Mouse (Mus musculus): ENCODE data around the gene Slc13a2. TPM values are rescaled to one million over a fixed set of nuclear protein-coding genes. Genes with fewer than 3 reads are reported as not detected.

Slc13a2 gene
- polyA plus RNA-seq, 1 experiment from 2014 or later: 0.12 TPM

DNA sequence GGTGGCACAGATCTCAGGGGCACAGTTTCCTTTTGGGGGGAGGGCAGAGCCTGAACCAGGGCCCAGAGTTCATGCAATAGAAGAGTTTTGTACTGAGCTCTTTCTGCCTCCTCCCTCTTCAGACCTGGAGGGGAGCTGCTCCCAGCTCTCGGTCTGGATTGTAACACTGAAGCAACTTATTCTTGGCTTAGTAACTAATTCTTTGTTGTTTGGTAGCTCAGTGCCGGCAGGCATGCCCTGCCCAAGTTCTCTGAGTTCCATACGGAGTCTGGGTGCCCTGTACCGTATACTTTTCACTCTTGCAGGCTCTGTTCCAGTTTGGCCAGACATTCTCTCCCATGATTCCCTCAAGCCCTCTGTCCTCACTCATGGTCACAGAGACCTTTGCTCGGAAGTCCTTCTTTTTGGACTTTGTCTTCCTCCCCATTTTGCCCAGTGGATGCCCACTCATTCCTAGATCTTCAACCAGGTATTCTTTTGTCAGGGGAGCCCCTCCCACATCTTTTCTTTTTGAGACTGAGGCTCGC lies 9.6 kb downstream of the Slc13a2 start:
- Histone ChIP-seq H3K27ac (ENCODE audit: low read depth) (no peak overlapping the region), H3K4me3 (ENCODE audit: low read depth, low read length) (no peak overlapping the region), H3K9ac (ENCODE audit: low read length) (no peak overlapping the region), H3K36me3 (ENCODE audit: control insufficient read depth, insufficient read depth, low read length) (no peaks in the 10 kb centered on the region), H3K4me1 (replicated peaks; ENCODE audit: control insufficient read depth, insufficient read depth, low read length) (0 out of 2 replicates have a peak, but pooled peaks cover 4% of the 10 kb centered on the region), H3K27me3 (replicated peaks; ENCODE audit: control insufficient read depth, insufficient read depth, low read length) (no peaks in the 10 kb centered on the region), H3K9me3 (ENCODE audit: control insufficient read depth, low read length) (no peaks in the 10 kb centered on the region), H3K4me2 (ENCODE audit: low read length) (no peak overlapping the region)
- no peak for DNase-seq (ENCODE audit: low spot score)
- 71% methylated on average over 6 of the region's 6 CpGs for WGBS
- ATAC-seq (replicated peaks; ENCODE audit: low FRiP score, low TSS enrichment, low read depth): no peak

GRCm38 (mm10) chr11:78411606-78412323 lies 10.3 kb downstream of the Slc13a2 start:
- DNase-seq (ENCODE audit: low spot score): no peak

DNA sequence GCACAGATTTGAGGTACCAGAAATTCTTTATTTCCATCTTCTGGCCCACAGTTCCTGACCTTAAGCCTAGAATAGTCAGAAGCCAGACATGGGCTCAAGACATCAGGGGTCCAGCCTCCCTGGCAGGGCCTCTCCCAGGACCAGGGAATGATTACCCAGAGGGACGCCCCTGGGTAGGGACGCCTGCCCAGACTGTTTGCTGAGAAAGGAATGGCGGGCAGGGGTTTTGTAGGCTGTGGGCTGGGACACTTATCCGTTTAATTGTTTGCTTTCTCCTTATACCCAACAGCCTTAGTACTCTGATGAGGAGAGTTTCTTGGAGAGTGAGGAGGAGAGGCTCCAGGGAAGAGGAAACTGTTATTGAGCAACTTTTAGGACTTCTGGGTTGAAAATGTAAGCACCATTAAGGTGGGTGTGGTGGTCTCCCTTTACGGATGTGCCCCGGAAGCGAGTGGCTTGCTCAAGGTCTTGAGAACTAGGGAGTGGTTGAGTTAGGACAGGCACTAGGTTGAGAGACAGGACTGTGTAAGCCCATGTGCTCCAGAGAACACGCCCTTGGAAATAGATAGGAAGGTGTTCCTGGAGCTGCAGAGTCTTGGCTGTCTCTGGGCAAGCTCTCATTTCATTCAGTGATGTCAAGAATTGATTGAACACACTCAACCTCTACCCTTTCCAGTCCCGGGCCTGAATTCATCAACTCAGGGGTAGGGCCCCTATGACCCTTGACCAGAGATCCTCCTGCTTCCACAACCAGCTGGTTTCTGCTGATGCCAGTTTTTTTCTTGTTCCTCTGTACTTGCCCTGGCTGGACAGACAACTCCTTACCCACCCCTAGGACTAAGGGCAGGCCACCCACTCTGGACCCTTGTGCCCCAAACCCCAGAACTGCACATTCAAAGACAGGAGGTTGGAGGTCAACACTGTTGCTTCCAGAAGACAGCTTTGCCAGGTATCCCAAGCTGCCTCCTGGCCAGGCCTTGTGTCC lies 13.5 kb downstream of the Slc13a2 start:
- no peak overlapping the region for H3K4me2 ChIP-seq (ENCODE audit: low read length)
- DNase-seq (ENCODE audit: low spot score) (no peak), ATAC-seq (replicated peaks; ENCODE audit: low FRiP score, low TSS enrichment, low read depth) (peak; percentile 55; the same call in 1 of the 2 replicates)
- no peaks in the 10 kb centered on the region for H3K27me3 ChIP-seq (replicated peaks; ENCODE audit: control insufficient read depth, insufficient read depth, low read length)
- no peak overlapping the region for H3K27ac ChIP-seq (ENCODE audit: low read depth)
- H3K4me1 ChIP-seq (replicated peaks; ENCODE audit: control insufficient read depth, insufficient read depth, low read length): 0 out of 2 replicates have a peak, but pooled peaks cover 4% of the 10 kb centered on the region
- H3K36me3 ChIP-seq (ENCODE audit: control insufficient read depth, insufficient read depth, low read length): no peaks in the 10 kb centered on the region
- H3K9me3 ChIP-seq (ENCODE audit: control insufficient read depth, low read length): no peaks in the 10 kb centered on the region
- no peak overlapping the region for H3K4me3 ChIP-seq (ENCODE audit: low read depth, low read length)
- WGBS: 54% methylated on average over 9 of the region's 9 CpGs
- no peak overlapping the region for H3K9ac ChIP-seq (ENCODE audit: low read length)

More at GRCm38 (mm10) chr11:78411606-78412323, 10.3 kb downstream of the Slc13a2 start:
- Histone ChIP-seq H3K4me3 (ENCODE audit: low read depth, low read length) (no peak overlapping the region), H3K9me3 (ENCODE audit: control insufficient read depth, low read length) (no peaks in the 10 kb centered on the region), H3K27me3 (replicated peaks; ENCODE audit: control insufficient read depth, insufficient read depth, low read length) (no peaks in the 10 kb centered on the region), H3K36me3 (ENCODE audit: control insufficient read depth, insufficient read depth, low read length) (no peaks in the 10 kb centered on the region), H3K4me2 (ENCODE audit: low read length) (no peak overlapping the region), H3K27ac (ENCODE audit: low read depth) (no peak overlapping the region), H3K4me1 (replicated peaks; ENCODE audit: control insufficient read depth, insufficient read depth, low read length) (0 out of 2 replicates have a peak, but pooled peaks cover 4% of the 10 kb centered on the region), H3K9ac (ENCODE audit: low read length) (no peak overlapping the region)
- no peak for ATAC-seq (replicated peaks; ENCODE audit: low FRiP score, low TSS enrichment, low read depth)
- 79% methylated on average over 11 of the region's 11 CpGs for WGBS

DNA sequence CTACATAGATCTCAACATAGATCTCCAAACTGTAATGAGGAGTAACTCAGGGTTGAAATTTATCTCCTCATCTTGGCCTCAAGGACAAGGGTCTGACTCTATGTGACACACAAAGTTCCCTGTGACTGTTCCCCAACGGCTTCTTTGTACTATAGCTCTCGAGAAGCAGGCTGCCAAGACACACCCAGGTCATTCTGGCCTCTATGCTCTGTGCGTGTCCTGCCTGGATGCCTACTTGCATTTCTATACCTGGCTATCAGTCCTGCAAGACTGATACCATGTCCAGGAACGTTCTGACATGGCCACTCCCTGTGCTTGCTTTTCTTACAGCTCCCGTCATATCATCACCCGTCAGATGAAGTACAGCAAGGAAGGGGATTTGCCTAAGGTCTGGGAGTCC lies 20.0 kb downstream of the Slc13a2 start:
- no peaks in the 10 kb centered on the region for H3K27me3 ChIP-seq (replicated peaks; ENCODE audit: control insufficient read depth, insufficient read depth, low read length)
- no peak overlapping the region for H3K27ac ChIP-seq (ENCODE audit: low read depth)
- no peak overlapping the region for H3K9ac ChIP-seq (ENCODE audit: low read length)
- WGBS: 73% methylated on average over 6 of the region's 6 CpGs
- ATAC-seq (replicated peaks; ENCODE audit: low FRiP score, low TSS enrichment, low read depth): no peak
- no peak for DNase-seq (ENCODE audit: low spot score)
- H3K4me3 ChIP-seq (ENCODE audit: low read depth, low read length): no peak overlapping the region
- no peak overlapping the region for H3K4me2 ChIP-seq (ENCODE audit: low read length)
- no peaks in the 10 kb centered on the region for H3K9me3 ChIP-seq (ENCODE audit: control insufficient read depth, low read length)
- H3K36me3 ChIP-seq (ENCODE audit: control insufficient read depth, insufficient read depth, low read length): no peaks in the 10 kb centered on the region
- H3K4me1 ChIP-seq (replicated peaks; ENCODE audit: control insufficient read depth, insufficient read depth, low read length): no peaks in the 10 kb centered on the region; the same call in 1 of the 2 replicates

- DNase-seq (ENCODE audit: low spot score): no peak
- H3K36me3 ChIP-seq (ENCODE audit: control insufficient read depth, insufficient read depth, low read length): no peaks in the 10 kb centered on the region
- H3K27ac ChIP-seq (ENCODE audit: low read depth): no peak overlapping the region
- no peak overlapping the region for H3K4me2 ChIP-seq (ENCODE audit: low read length)
- H3K4me1 ChIP-seq (replicated peaks; ENCODE audit: control insufficient read depth, insufficient read depth, low read length): no peaks in the 10 kb centered on the region; the same call in 1 of the 2 replicates
- H3K4me3 ChIP-seq (ENCODE audit: low read depth, low read length): no peak overlapping the region
- no peak overlapping the region for H3K9ac ChIP-seq (ENCODE audit: low read length)
- H3K27me3 ChIP-seq (replicated peaks; ENCODE audit: control insufficient read depth, insufficient read depth, low read length): no peaks in the 10 kb centered on the region
- H3K9me3 ChIP-seq (ENCODE audit: control insufficient read depth, low read length): no peaks in the 10 kb centered on the region
- ATAC-seq (replicated peaks; ENCODE audit: low FRiP score, low TSS enrichment, low read depth): no peak
- 70% methylated on average over 3 of the region's 3 CpGs for WGBS
Measured at GRCm38 (mm10) chr11:78401469-78401868, 20.5 kb downstream of the Slc13a2 start.

DNA sequence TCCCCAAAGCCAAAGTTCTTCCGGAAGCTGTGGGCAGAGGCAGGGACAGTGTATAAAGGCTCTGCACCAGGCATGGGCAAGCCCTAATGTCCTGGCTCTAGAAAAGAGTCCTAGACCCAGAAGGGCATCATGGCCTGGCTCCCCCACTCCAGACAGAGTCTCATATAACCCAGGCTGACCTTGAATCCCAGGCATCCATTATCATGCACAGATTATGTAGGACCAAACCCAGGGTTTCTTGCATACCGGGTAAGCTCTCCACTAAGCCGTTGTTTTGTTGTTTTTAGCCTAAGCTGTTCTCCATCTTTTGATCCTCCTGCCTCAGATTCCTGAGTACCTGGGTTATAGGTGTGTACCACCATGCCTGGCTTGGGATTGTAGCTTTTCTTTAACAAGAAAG lies 21.1 kb downstream of the Slc13a2 start:
- H3K4me1 ChIP-seq (replicated peaks; ENCODE audit: control insufficient read depth, insufficient read depth, low read length): no peaks in the 10 kb centered on the region; the same call in 1 of the 2 replicates
- DNase-seq (ENCODE audit: low spot score): no peak
- ATAC-seq (replicated peaks; ENCODE audit: low FRiP score, low TSS enrichment, low read depth): no peak
- H3K36me3 ChIP-seq (ENCODE audit: control insufficient read depth, insufficient read depth, low read length): no peaks in the 10 kb centered on the region
- H3K9ac ChIP-seq (ENCODE audit: low read length): no peak overlapping the region
- no peak overlapping the region for H3K4me3 ChIP-seq (ENCODE audit: low read depth, low read length)
- 54% methylated on average over 3 of the region's 3 CpGs for WGBS
- no peak overlapping the region for H3K4me2 ChIP-seq (ENCODE audit: low read length)
- no peaks in the 10 kb centered on the region for H3K9me3 ChIP-seq (ENCODE audit: control insufficient read depth, low read length)
- H3K27me3 ChIP-seq (replicated peaks; ENCODE audit: control insufficient read depth, insufficient read depth, low read length): no peaks in the 10 kb centered on the region
- H3K27ac ChIP-seq (ENCODE audit: low read depth): no peak overlapping the region

DNA sequence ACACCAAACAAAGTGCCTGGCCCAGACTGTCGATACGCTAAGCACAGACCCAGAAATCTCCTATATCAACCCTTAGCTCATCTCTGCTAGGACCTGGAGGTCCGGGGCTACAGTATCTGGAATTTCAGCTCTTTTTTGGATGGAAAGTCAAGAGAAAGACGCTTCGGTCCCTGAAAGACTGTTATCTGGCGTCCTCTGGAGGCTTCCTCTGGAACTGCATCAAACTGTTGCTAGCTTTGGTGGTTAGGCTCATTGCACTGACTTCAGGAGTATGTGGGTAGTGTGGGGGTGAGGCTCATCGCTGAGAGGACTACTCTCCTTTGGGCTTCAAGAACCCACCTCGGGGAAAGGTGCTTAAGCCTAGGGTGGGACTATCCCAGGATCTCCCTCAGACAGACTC lies 22.3 kb downstream of the Slc13a2 start:
- no peaks in the 10 kb centered on the region for H3K27me3 ChIP-seq (replicated peaks; ENCODE audit: control insufficient read depth, insufficient read depth, low read length)
- ATAC-seq (replicated peaks; ENCODE audit: low FRiP score, low TSS enrichment, low read depth) (no peak), DNase-seq (ENCODE audit: low spot score) (peak; percentile 93)
- no peak overlapping the region for H3K9ac ChIP-seq (ENCODE audit: low read length)
- no peaks in the 10 kb centered on the region for H3K9me3 ChIP-seq (ENCODE audit: control insufficient read depth, low read length)
- no peak overlapping the region for H3K27ac ChIP-seq (ENCODE audit: low read depth)
- 13% methylated on average over 8 of the region's 8 CpGs for WGBS
- no peaks in the 10 kb centered on the region; the same call in 1 of the 2 replicates for H3K4me1 ChIP-seq (replicated peaks; ENCODE audit: control insufficient read depth, insufficient read depth, low read length)
- no peak overlapping the region for H3K4me3 ChIP-seq (ENCODE audit: low read depth, low read length)
- no peak overlapping the region for H3K4me2 ChIP-seq (ENCODE audit: low read length)
- no peaks in the 10 kb centered on the region for H3K36me3 ChIP-seq (ENCODE audit: control insufficient read depth, insufficient read depth, low read length)

DNA sequence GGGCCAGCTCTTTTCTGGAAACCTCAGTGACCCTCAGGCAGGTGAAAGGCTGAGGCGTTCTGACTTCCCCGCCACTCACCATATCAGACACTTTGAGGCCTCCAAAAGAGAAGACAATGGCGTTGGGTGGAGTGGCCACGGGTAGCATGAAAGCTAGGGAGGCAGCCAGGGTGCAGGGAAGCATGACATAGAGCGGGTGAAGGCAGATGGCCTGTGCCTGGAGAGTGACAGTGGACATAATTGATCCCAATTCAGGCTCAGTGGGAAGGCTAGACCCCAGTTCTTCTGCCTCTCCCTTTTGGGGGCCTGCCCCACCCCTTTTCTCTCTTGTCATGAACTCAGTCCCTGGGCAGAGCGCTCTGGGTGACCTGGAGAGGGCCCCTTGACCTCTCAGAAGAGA lies 23.8 kb downstream of the Slc13a2 start:
- Histone ChIP-seq H3K9me3 (ENCODE audit: control insufficient read depth, low read length) (no peaks in the 10 kb centered on the region), H3K4me3 (ENCODE audit: low read depth, low read length) (no peak overlapping the region), H3K27ac (ENCODE audit: low read depth) (no peak overlapping the region), H3K4me1 (replicated peaks; ENCODE audit: control insufficient read depth, insufficient read depth, low read length) (no peaks in the 10 kb centered on the region; the same call in 1 of the 2 replicates), H3K27me3 (replicated peaks; ENCODE audit: control insufficient read depth, insufficient read depth, low read length) (no peaks in the 10 kb centered on the region), H3K36me3 (ENCODE audit: control insufficient read depth, insufficient read depth, low read length) (no peaks in the 10 kb centered on the region), H3K9ac (ENCODE audit: low read length) (no peak overlapping the region), H3K4me2 (ENCODE audit: low read length) (no peak overlapping the region)
- DNase-seq (ENCODE audit: low spot score) (no peak), ATAC-seq (replicated peaks; ENCODE audit: low FRiP score, low TSS enrichment, low read depth) (no peak)
- 84% methylated on average over 6 of the region's 6 CpGs for WGBS

All from intestine, embryonic 14.5 days (tissue).